Mouse (Mus musculus) bone marrow, adult 2 months (tissue): Measurements from ENCODE around the gene Aox1.

ENCODE experiments used
- CTCF ChIP-seq: fragments of 200-500 bp; IDR thresholded peaks from 2 replicates; pipeline ENCODE4 v1.5.1; 2011; ENCODE audit warnings: low read length, control low read depth; ENCODE audit not compliant: control insufficient read depth, insufficient read depth
- POLR2A ChIP-seq: fragments of 200-500 bp; IDR thresholded peaks from 2 replicates; pipeline ENCODE4 v1.6.1; 2011; ENCODE audit warnings: low read depth, mild to moderate bottlenecking, control low read depth, low read length, borderline replicate concordance; ENCODE audit not compliant: control insufficient read depth

GRCm38 (mm10) chr1:58118231-58118630, 88.5 kb downstream of the Aox1 start:
- TF ChIP-seq CTCF, result no peak
- TF ChIP-seq POLR2A, result no peak
